Mouse (Mus musculus) heart, adult 11 months (tissue): ENCODE data around the gene Barx2.

Source experiments
- DNase-seq: peaks from one replicate; pipeline ENCODE4 v3.0.0; 2022

The Barx2 gene

DNA sequence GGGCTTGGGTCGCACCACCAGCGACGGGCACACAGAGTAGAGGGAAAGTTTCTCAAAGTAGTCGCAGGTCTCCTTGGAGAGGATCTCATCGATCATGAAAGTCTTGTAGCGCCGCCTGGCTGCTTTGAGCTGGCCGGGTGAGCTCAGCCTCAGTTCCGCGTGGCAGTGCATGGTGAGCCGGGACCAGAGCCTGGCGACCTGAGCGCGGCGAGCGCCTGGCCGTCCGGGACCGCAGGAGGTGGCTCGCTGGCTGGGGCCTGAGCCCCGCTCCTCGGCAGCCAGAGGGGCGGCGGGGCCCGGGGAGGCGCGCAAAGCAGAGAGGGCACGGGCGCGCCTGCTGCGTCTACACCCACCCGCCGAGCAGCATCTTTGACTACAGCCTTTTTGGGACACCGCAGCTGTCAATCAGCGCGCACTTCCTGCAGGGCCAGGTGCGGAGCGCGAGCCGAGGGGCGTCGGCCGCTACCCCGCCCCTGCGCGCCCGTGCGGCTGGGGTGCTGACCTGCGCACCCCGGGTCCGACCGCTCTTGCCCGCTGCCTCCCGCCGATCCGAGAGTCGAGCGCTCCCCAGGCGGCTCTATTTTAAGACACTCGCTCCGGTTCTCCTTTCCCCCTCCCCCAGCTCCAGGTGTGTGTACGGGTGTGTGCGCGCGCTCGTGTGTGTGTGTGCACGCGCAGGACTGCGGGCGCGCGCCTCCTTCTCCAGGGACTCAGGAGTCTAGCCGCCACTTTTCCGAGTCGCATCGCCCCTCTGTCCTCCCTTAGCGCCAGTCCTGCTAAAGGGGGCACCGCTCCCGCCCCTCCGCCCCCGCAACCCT lies at the start of gene Barx2:
Gene Barx2, minus strand, starts transcription at position 542 of the 818 bp plus-strand sequence.
- peak; percentile 87 for DNase-seq

DNA sequence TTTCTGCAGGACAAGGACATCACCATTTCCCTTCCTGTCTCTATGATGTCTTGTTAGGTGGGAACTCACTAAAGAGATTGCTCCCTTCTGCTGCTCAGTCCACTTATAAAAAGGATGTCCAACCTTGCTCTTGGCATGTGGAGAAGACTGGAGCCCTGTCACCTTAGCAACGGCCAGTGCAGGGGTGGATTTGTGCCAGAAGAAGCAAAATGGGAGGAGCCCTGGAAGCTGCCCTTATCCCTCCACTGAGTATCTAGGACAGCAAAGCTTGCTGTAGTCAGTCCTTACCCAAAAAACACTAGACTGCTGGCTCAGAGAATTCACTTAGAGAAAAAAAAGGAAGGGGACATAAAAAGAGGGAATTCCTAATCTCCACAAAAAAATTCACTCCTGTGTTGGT lies 49.0 kb upstream of the Barx2 start:
- no peak for DNase-seq

DNA sequence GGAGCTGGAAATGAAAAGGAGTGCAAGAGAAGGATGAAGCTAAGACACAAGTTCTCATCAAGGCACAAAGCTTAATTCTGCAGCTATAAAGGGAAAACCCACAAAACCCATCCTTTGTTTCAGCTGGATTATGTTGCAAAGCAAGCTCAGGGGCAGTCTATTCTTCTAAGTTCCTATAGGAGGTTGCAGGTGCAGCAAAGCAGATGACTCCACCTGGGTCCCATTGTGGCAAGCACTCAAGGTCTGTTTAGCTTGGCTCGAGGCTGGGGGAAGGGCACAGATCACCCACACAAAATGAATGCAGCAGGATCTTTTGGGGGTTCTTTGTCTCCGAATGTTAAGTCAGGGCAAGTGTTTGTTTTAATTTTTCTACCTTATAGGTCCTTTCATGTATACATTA lies 47.2 kb upstream of the Barx2 start:
- DNase-seq: no peak

DNA sequence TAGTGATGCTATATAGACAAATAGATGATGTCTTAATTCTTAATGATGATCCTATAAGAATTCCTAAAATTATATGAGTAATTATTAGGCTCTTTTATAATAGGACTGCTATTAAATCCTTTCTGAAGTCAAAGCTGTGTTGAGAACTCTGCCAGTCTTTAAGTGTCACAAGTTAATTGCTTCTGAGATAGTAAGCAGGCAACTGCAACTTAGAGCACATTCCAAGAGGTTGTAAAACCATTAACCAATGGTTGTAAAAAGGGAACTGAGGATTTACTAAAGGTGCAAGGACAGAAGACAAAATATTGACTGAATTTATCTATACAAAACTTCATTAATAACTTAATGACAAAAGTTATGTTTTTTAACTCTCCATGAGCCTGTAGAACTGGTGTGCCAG lies 44.9 kb upstream of the Barx2 start:
- no peak for DNase-seq

DNA sequence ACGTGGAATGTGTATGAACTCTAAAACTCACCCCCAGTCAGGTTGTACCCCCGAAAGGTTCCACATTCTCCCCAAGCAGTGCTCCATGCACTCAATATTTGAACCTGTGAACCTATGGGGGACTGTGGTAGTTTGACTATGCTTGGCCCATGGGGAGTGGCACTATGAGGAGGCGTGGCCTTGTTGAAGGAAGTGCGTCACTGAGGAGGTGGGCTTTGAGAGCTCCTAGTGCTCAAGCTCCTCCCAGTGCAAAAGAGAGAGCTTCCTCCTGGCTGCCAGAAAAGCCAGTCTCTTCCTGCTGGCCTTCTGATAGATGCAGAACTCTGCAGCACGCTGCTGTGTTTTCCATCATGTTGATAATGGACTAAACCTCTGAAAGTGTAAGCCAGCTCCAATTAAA lies 37.2 kb upstream of the Barx2 start:
- no peak for DNase-seq

DNA sequence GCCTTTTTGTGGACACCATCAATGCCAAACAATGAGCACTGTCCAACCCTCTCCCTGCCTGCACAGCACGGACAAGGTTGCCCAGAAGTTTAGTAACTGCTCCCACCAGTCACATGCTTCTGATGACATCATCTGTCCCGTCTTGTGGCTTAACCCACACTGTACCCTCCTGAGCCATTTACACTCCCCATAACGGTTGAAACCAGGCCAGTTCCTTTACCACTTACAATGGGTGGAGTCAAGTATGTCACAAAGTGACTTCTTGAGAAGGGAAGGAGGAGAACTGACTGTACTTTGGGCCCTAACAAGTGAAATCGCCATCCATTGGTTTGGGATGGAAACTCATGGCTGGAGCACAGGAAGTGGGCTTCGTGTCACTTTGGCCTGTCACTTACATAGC lies 35.8 kb upstream of the Barx2 start:
- DNase-seq: no peak

DNA sequence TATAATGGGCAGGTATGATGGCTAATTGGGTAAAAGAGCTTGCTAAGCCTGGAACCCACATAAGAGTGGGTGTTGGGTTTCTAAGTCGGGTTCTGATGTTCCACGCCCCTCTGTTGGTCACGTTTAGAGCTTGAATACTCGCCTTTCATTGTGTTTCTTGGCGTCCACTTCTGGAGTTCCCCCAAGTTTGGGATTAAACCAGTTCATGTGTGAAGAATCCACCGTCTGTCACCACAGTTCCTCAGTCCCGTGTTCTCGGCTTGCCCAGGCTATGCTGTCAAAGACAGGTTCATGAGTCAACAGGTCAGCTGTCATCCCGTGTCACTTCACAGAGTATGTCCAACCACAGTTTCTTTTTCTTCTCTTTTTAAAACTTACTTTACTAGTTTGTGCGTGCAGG lies 33.8 kb upstream of the Barx2 start:
- DNase-seq: no peak

DNA sequence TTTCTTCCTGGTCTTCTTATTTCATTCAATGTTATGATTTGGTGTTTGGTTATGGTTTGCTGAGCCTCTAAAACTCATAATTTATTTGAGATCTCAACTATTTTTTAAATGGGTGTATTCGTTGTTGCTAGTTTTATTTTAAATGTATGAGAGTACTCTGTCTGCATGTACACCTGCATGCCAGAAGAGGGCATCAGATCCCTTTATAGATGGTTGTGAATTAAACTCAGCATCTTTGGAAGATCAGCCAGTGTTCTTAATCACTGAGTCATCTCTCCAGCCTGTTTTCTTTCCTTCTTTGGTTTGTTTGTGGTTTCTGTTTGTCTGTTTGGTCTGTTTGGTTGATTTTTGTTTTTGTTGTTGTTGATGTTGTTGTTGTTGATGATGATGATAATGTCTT lies 29.1 kb upstream of the Barx2 start:
- DNase-seq: no peak

DNA sequence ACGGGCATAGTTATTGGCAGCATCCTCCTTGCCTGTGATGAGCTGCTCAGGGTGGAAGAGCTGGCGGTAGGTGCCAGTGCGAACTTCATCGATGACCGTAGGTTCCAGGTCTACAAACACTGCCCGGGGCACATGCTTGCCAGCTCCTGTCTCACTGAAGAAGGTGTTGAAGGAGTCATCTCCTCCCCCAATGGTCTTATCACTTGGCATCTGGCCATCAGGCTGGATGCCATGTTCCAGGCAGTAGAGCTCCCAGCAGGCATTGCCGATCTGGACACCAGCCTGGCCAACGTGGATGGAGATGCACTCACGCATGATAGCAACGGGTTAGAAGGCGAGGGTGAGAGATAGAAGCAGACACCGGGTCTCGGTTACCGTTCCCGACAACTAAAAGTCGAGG lies 23.2 kb upstream of the Barx2 start:
- DNase-seq: peak; percentile 94

DNA sequence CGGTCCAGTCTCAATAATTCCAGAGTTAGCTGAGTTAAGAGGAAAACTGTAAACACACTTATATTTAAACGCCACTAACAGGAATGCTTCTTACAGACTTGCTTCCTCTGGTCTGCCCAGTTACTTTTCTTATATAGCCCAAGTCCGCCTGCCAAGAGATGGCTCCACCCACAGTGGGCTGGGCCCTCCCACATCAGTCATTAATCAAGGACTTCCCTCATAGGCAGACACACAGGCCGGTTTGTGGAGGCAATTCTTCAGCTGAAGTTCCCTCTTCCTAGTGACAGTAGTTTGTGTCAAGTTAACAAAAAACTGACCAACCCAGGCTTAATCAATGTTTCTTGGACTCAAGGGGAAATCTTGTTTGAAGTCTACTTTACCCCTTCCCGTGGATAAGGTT lies 18.4 kb upstream of the Barx2 start:
- peak; percentile 90 for DNase-seq

DNA sequence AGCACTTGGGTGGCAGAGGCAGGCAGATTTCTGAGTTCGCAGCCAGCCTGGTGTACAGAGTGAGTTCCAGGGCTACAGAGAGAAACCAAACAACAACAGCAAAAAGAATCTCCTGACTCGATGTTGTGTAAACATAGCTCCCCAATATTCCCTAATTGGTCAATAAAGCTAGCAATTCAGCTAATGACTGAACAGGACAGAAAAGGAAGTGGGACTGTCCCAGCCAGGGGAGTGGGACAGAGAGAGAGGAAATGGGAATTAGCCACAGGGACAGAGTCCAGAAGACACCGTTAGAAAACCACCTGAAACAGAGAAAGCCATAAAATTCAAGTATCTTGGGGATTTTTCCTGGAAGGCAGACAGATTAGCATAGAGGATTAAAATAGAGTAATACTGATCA lies 18.0 kb upstream of the Barx2 start:
- no peak for DNase-seq

DNA sequence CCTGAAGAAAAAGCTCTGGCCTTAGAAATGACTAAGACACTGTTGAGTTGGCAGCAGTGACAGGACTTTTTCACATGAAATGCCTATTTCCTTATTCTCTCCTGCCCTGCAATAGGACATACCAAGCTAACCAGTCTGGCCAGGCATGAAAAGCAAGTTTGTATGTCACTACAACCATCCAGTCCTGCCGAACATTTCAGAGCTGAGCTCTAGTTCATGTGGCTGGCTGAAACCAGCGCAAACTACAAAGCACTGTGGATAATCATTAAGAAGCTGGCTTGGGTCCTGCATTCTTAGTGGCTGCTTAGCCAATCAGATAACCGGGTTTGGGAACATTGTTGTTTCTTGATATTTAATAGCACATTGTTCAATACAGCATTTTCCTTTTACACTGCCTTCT lies 13.5 kb upstream of the Barx2 start:
- no peak for DNase-seq

DNA sequence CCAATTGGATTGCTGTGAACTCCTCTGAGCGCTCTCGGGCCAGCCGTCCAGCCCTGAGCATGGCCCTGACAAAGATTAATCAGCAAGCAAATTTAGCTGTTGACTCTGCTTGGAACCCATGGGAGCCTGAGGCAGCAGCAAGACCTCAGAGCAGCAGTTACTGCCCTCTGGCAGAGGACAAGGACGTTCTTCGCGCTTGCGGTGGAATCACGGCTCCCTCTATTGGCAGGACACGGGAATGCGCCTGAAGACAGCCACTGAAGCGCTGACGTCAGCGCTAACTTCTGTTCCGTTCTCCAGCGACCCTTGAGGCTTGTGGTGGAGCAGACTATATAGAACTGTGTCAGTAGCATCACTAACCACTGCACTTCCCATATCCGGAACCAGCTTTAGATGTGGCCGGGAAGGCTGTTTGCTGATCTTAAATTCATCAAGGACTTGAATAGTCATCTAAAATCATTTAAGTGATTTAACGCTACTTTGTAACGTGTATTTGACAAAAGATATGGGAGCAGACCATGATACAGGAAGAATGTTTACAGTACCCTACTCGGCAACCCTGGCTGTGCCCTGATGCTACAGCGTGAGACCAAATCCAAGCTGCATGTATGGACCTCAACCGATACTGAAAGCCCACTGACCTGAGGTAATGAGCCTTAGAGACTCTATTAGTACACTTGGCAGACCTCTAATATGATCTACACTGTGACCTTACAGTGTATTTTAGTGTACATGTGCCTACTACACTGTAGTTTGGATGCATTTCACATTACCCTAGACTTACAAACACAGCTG lies 12.8 kb upstream of the Barx2 start:
- peak; percentile 95 for DNase-seq

DNA sequence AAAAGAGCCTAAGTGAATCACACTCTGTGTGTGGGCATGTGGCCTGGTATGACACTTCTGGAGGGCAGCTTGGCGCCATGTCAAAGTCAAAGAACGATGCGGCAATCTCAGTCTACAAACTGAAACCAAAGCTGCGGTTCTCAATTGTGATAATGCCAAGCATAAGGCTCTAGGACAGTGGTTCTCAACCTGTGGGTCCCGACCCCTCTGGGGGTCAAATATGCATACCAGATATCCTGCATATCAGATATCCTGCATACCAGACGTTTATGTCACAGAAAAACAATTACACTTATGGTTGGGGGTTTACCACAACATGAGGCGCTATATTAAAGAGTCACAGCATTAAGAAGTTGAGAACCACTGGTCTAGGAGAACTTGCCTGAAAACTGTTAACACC lies 10.3 kb upstream of the Barx2 start:
- no peak for DNase-seq

DNA sequence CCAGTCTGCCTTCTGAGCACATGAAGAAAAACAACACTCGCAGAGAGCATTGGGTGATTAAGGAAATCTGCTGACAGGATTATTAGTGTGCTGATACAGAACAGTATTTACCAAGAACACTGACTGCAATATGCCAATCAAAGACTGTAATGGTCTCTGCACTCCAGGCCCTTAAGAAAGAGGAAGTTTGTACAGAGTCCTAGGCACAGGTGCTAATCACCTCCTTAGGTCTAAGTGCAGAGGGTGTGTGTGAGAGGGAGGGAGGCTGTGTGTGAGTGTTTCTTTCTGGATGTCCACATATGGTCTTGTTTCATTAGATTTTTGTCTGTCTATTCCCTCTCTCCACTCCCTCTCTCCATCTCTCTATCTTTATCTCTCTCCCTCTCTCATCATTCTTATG lies 6.5 kb upstream of the Barx2 start:
- DNase-seq: no peak

DNA sequence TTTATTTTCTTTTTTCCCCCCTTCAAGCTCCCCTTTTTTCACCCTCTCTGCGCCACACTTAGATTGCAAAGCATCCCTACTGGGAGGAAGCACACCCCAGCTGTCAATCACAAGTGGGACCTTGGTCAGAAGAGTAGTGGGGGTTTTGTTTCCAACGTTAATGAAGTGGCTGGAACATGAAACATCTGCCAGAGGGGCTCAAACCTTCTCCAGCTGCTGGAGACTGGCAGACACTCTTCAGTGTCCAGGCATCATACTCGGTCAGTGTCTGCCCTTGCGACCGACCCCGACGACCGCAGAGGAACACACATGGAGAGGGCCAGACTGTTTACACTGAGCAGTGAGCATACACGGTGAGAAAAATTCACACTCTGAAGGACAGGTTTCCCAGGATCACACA lies 3.2 kb upstream of the Barx2 start:
- DNase-seq: peak; percentile 46

DNA sequence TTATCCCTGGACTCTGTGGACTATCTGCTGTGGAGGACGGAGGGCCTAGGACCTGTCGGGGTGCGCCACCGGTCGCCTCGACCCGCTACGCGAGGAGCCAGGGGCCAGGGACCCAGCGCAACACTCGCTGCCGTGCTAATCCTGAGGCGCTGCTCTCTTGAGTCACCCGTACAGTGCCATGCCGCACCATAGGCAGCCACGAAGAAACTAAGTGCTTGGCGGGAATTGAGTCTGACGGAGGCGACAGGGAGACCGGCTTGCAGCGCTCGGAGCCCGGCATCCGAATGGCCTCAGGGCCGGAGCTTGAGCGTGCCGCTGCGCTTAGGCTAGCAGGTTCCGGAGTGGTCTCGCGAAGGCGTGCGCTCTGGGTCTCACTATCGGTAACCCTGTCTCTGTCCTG lies 1.6 kb upstream of the Barx2 start:
- DNase-seq: peak; percentile 52

DNA sequence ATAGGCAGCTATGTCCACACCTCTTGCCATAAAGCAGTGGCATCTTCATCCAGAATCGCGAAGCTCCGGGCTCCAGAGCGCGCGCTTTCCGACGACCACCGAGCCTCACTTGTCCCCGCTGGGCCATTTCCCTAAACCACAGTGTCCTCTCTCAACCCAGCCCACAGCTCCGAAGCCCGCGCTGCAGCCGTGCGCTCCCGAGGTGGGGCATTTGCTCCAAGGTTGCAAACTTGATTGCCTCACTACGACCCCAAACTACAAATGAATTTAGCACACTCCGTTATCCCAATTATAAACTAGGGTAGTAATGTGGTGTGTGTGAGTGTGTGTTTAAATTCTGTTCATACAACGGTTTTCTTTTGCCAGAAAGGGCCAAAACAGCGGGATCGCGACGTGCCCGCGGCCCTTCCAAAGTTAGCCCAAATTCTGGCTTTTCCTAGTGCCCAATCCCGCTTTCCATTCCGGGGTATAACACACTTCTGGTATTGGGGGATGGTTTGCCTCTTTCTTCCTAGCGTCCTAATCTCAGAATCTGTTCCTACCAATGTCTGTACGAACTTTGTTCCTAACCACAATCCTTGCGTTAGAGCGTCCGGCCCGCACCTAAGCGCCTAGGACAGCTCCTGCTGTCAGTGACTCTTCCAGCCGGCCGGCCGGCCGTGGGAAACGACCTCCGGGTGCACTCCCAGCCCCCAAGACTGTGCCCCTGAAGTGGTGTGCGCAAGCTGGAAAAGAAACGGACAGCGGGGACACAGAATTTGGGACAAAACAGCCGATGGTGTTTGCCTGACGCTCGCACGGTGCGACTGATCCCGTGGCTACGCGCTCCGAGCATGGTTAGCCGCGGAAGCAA lies 703 bp upstream of the Barx2 start:
- DNase-seq: peak; percentile 61

DNA sequence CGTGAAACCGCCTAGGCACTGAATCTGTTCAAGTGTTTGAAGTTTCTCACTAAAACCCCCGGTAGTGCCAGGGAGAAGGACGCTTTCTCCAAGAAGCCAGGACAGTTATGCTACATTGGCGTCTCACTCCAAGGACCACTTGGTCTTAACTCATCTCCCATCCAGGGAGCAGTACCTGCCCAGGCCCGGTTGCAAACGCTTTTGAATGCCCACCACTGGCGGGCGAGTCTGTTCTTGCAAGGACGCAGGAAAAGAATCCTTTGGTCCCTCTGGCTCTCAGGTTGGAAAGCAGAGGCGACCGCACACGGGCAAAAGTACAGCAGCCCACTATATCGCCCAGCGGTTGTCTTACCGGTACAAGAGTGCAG lies 725 bp downstream of the Barx2 start:
- DNase-seq: no peak

DNA sequence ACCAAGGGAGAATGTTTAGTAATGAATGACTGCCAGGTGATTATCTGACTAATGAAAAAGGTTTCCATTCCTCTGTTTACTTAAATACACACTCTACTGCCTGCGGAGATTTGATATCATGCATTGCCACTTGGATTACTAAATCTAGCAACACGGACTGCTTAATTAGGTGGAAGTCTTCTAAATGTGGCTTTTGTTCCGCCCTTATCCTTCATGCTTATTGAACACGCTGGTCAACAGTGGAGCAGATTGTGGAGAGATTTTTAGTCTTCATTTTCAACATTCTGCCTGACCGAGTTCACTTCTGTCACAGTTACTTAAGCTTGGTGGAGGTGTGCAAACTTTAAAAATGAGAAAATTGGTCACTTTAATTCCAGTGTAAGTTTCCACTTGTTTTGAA lies 3.0 kb downstream of the Barx2 start:
- no peak for DNase-seq

DNA sequence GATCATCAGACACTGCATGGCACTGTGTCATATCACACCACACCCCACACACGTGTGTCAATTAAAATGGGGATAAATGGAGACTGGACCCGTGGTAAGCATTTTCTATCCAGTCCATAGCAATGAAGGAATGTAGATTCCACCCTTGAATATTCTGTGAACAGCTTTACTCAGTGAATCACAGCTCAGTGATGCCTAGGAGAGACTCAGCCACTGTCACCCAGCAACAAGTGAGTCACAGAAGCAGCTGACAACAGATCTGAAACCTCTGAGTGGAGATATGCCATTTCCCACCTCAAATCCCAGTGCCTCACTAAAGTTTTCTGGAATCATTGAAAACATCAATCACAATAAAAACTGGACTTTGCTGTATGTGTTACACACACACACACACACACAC lies 11.5 kb downstream of the Barx2 start:
- DNase-seq: peak; percentile 25

DNA sequence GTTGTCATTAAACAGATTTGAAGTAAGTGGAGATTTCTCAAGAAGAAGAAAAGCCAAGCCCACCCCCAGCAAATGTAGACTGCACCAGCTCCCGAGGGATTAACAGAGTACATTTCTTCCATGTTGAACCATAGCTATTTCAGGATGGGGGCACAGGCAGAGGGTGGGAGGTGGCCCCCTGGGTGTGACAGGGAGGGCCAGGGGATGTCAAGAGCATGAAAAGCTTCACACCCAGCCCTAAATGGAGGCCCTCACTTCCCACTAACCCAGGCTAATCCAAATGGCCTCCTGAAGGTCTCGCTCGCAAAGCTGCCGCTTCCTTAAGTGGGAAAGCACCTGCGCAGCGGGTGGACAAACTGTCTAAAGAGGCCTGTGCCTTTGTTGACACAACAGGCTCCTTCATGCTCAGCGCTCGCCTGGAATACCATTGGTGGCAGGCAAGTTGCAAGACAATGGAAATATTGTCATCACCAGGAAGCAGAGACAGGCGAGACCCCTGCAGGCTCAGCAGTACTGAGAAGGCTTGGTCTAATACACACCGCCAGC lies 18.4 kb downstream of the Barx2 start:
- DNase-seq: peak; percentile 68

DNA sequence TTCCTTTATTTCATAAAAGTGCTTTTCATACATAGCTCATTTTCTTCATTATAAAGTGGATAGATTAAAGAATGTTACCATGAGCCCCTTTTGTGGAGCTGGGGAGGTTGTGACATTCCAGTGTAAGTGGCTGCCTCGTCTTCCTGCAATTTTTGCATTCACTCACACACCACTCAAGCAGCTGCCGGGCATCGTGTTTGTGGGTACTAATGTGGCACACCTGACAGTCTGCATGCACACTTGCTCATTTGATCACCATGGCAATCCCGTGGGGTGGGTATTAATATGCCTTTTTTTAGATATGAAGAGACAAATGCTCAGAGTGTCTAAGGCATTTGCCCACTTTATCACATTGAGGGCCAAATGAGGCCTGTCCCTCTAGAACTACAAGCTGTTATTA lies 24.9 kb downstream of the Barx2 start:
- no peak for DNase-seq
